Mouse (Mus musculus) E14TG2a.4 (cell line): Measurements from ENCODE around the gene Nxpe3.

Experiments
- CTCF ChIP-seq: conservative IDR thresholded peaks from 2 replicates; pipeline ENCODE4 v1.5.1; 2014; ENCODE audit warnings: low read length
- NANOG ChIP-seq: IDR thresholded peaks from 2 replicates; pipeline ENCODE4 v1.6.1; 2014; ENCODE audit warnings: borderline replicate concordance, low read length, mixed read lengths

DNA sequence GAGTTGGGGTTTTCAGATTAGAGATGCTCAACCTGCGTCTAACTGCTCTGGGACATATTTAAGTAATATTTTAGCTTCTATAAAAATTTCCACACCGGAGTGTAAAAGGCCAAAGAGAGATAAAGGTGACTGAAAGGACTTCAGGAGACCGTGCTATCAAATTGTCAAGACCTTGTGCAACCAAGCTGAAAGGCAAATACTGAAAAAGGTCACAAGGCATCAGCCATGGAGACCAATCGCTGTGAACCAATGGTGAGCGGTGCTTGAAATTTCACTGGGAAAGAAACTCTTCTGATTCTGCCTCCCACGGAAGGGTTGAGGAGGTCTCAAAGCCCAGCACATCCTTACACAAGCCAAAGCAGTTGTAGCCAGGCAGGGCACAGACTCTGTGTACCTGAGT, 53.6 kb downstream of the Nxpe3 start:
- TF ChIP-seq CTCF (no peak), NANOG (no peak)
